Mouse (Mus musculus): ENCODE measurements around the gene 6820408C15Rik.

DNA sequence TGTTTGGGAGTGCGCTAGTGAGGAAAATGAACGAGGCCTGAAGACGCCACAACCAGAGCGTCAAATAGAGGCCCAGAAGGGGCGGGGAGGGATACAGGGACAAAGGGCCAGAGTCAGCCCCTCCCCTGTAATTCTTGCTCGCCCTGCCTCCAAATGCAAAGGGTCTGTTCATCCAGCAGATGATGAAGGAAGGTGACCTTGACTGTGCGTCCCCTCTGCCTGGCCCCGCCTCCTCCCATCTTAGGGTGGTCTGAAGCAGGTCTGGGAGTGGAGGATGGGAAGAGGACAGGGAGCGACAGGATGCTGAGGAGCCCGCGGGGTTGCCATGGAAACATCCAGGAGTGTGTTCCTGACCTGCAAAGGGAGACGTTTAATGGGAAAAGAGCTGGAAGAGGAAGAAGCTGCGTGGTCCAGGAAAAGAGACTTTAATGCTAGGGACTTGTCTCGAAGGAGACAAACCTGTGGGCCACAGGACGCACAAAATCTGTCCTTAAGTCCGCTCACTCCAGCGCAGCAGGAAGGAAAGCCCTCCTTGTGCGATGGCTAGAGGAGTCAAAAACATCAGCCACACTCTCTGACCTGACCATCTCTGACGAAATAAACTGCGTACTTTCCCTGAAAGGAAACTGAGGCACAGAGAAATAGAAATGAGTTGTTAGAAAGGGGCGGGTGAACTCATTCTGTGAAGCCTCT, 39.6 kb upstream of the 6820408C15Rik start:
- no peak for TF ChIP-seq CTCF (IDR thresholded peaks at IDR 0.05; ENCODE audit: low read depth)
- TF ChIP-seq EP300 (IDR thresholded peaks at IDR 0.05; ENCODE audit: low read depth), result no peak
